Mouse (Mus musculus) CH12.LX (cell line): Measurements from ENCODE around the gene Kmt5c.

ENCODE experiments used
- CTCF ChIP-seq, 2 experiments: IDR thresholded peaks in 1 of 2; conservative IDR thresholded peaks in 1 of 2; 2 replicates each; pipeline ENCODE4 v1.5.1; 2011 to 2012; ENCODE audit warnings: low read depth in 2 of 2, low read length in 2 of 2, improper control_type of control experiment in 1 of 2, inconsistent platforms in 1 of 2, mild to moderate bottlenecking in 1 of 2, moderate library complexity in 1 of 2
- EP300 ChIP-seq: IDR thresholded peaks from 2 replicates; pipeline ENCODE4 v1.6.1; 2011; ENCODE audit warnings: low read length, improper control_type of control experiment
- ETS1 ChIP-seq: conservative IDR thresholded peaks from 2 replicates; pipeline ENCODE4 v1.6.1; 2012; ENCODE audit warnings: low read depth, mild to moderate bottlenecking, inconsistent platforms, low read length, improper control_type of control experiment, moderate library complexity
- JUND ChIP-seq: conservative IDR thresholded peaks from 2 replicates; pipeline ENCODE4 v1.6.1; 2011; ENCODE audit warnings: low read depth, low read length, improper control_type of control experiment
- MAX ChIP-seq: IDR thresholded peaks from 2 replicates; pipeline ENCODE4 v1.6.1; 2011; ENCODE audit warnings: low read length, improper control_type of control experiment
- POLR2AphosphoS2 ChIP-seq: IDR thresholded peaks from 2 replicates; pipeline ENCODE4 v1.6.1; 2011; ENCODE audit warnings: low read depth, low read length, improper control_type of control experiment
- USF1 ChIP-seq: IDR thresholded peaks from 2 replicates; pipeline ENCODE4 v1.6.1; 2014; ENCODE audit warnings: low read depth, mild to moderate bottlenecking, inconsistent platforms, low read length, improper control_type of control experiment
- ZMIZ1 ChIP-seq: IDR thresholded peaks from 2 replicates; pipeline ENCODE4 v1.6.1; 2012; ENCODE audit warnings: low read depth, mild to moderate bottlenecking, inconsistent platforms, low read length, improper control_type of control experiment

- TF ChIP-seq USF1 (no peak), ZMIZ1 (no peak), EP300 (no peak), CTCF (conservative IDR thresholded peaks at IDR 0.05 in 1 of 2, IDR thresholded peaks at IDR 0.05 in 1 of 2; ENCODE audit: low read depth in 2 of 2, low read length in 2 of 2) (no peak), ETS1 (no peak), JUND (no peak), POLR2AphosphoS2 (no peak), MAX (no peak)
These were observed 43.9 kb downstream of the Kmt5c start for GRCm38 (mm10) chr7:4783667-4784268.
